Mouse (Mus musculus): ENCODE data around the gene Vkorc1l1.
"Not testable (repeated sequence)": the region's sequence is repeated elsewhere in the genome, so short reads cannot be mapped to it uniquely, and the experiment has no call there.

Vkorc1l1 gene

GRCm38 (mm10) chr5:129941495-129942045, at the start of gene Vkorc1l1:
Vkorc1l1 (plus strand) TSS chr5:129941970.
- DNase-seq, result peak; percentile 98 to 100

GRCm38 (mm10) chr5:129895198-129896088, 46.3 kb upstream of the Vkorc1l1 start, which contains the start of gene Zbed5:
Zbed5 (plus strand) TSS chr5:129895723.
- DNase-seq, result peak; percentile 78 to 83

GRCm38 (mm10) chr5:129898449-129898848, 43.3 kb upstream of the Vkorc1l1 start, which contains the start of gene Phkg1:
Phkg1 (minus strand) TSS chr5:129898549.
- DNase-seq, result no peak

- DNase-seq, result no peak
Observed at GRCm38 (mm10) chr5:129907775-129908174, 34.0 kb upstream of the Vkorc1l1 start.

GRCm38 (mm10) chr5:129908242-129908965, 33.4 kb upstream of the Vkorc1l1 start, which contains the start of gene Nupr1l:
Nupr1l (plus strand) TSS chr5:129908540.
- DNase-seq, result peak; percentile 80 to 81

- no peak for DNase-seq
Observed at GRCm38 (mm10) chr5:129909147-129909546, 32.6 kb upstream of the Vkorc1l1 start.

GRCm38 (mm10) chr5:129909591-129909990, 32.2 kb upstream of the Vkorc1l1 start:
- no peak for DNase-seq

- DNase-seq, result peak; percentile 22 to 23
Observed at GRCm38 (mm10) chr5:129914024-129914423, 27.7 kb upstream of the Vkorc1l1 start.

- DNase-seq, result not testable (repeated sequence)
Observed at GRCm38 (mm10) chr5:129915491-129915890, 26.3 kb upstream of the Vkorc1l1 start.

- DNase-seq, result no peak
Observed at GRCm38 (mm10) chr5:129918065-129918651, 23.6 kb upstream of the Vkorc1l1 start.

GRCm38 (mm10) chr5:129918752-129919151, 23.0 kb upstream of the Vkorc1l1 start:
- DNase-seq, result no peak

GRCm38 (mm10) chr5:129919320-129919719, 22.4 kb upstream of the Vkorc1l1 start:
- DNase-seq, result no peak

GRCm38 (mm10) chr5:129921972-129922371, 19.8 kb upstream of the Vkorc1l1 start:
- no peak for DNase-seq

GRCm38 (mm10) chr5:129924820-129925452, 16.8 kb upstream of the Vkorc1l1 start:
- DNase-seq, result no peak

GRCm38 (mm10) chr5:129925933-129926332, 15.8 kb upstream of the Vkorc1l1 start:
- DNase-seq, result no peak

GRCm38 (mm10) chr5:129929924-129930855, 11.6 kb upstream of the Vkorc1l1 start:
- no peak for DNase-seq

GRCm38 (mm10) chr5:129936941-129937340, 4.8 kb upstream of the Vkorc1l1 start:
- DNase-seq, result no peak

GRCm38 (mm10) chr5:129940281-129940680, 1.5 kb upstream of the Vkorc1l1 start:
- no peak for DNase-seq

- DNase-seq, result no peak
Observed at GRCm38 (mm10) chr5:129940736-129941494, 855 bp upstream of the Vkorc1l1 start.
